Mouse (Mus musculus): ENCODE measurements around the gene Cep95. TPM values are rescaled to one million over a fixed set of nuclear protein-coding genes. Genes with fewer than 3 reads are reported as not detected.

Cep95 gene
- 1.4 and 1.5 TPM in 2 replicates for polyA plus RNA-seq (2021; fragmentation: Nextera tagmentation)
- long read RNA-seq, experiment 1, partial matches to known transcripts: 8 of 40 reads
- long read RNA-seq, experiment 1, other reads (novel, unspliced or antisense): 29 of 40 reads
- long read RNA-seq, experiment 2, partial matches to known transcripts: 0 of 9 reads
- long read RNA-seq, experiment 2, other reads (novel, unspliced or antisense): 9 of 9 reads

GRCm38 (mm10) chr11:106788775-106789459, at the start of gene Cep95, which contains the start of gene Ddx5:
Gene Cep95, plus strand, starts transcription at chr11:106789252.
Gene Ddx5, minus strand, starts transcription at chr11:106789185.

GRCm38 (mm10) chr11:106750121-106750751, 38.8 kb upstream of the Cep95 start, which contains the start of gene Pecam1:
Gene Pecam1, minus strand, starts transcription at chr11:106750628.

GRCm38 (mm10) chr11:106751039-106752018, 37.7 kb upstream of the Cep95 start, which contains the start of gene Milr1:
Gene Milr1, plus strand, starts transcription at chr11:106751226.

GRCm38 (mm10) chr11:106779388-106780088, 9.5 kb upstream of the Cep95 start, which contains the start of gene Polg2:
Gene Polg2, minus strand, starts transcription at chr11:106779537.

Other genes with a start within 250 kb of the Cep95 start
- 27.4 and 29.3 TPM in 2 replicates for gene Tex2, start 175.8 kb upstream of the Cep95 start, polyA plus RNA-seq (2021; fragmentation: Nextera tagmentation)
- 10.4 and 10.9 TPM in 2 replicates for gene Pecam1, start 38.6 kb upstream of the Cep95 start, polyA plus RNA-seq (2021; fragmentation: Nextera tagmentation)
- gene Milr1, start 38.0 kb upstream of the Cep95 start, polyA plus RNA-seq (2021; fragmentation: Nextera tagmentation): 0.36 and 0.41 TPM in 2 replicates
- 3.5 and 4.2 TPM in 2 replicates for gene Polg2, start 9.7 kb upstream of the Cep95 start, polyA plus RNA-seq (2021; fragmentation: Nextera tagmentation)
- gene Ddx5, start 67 bp upstream of the Cep95 start, polyA plus RNA-seq (2021; fragmentation: Nextera tagmentation): 224 and 234 TPM in 2 replicates
- 2.7 and 3.1 TPM in 2 replicates for gene Smurf2, start 131.5 kb downstream of the Cep95 start, polyA plus RNA-seq (2021; fragmentation: Nextera tagmentation)
- 28.5 and 35.6 TPM in 2 replicates for gene Kpna2, start 210.3 kb downstream of the Cep95 start, polyA plus RNA-seq (2021; fragmentation: Nextera tagmentation)
- 3.4 and 9.1 TPM in 2 replicates for gene 1810010H24Rik, start 236.4 kb downstream of the Cep95 start, polyA plus RNA-seq (2021; fragmentation: Nextera tagmentation)

Measured in left cerebral cortex, adult 6 months (tissue).